In the genomic region with DNA sequence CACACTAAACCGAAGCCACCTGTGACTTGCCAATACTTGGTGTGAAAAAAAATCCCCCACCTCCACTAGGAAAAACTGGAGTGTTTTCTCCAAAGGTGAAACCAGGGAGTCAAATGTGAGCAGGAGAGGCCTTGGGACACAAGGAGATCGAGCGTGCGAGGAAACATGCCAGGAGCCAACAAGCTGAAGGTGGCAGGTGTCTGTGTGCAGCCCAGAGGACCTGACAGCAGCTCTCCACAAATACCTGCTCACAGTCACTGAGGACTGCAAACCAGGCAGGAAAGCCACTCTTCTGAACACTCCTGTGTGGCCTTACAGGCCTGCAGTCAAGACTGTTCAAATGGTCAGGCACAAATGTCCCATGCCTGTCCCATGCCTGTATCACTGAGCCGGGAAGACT, we compare ENCODE assay signal across 13 mouse cellular contexts.
"Had no signal": no experiment of that assay in that cellular context is flagged by ENCODE, and none has a peak within 500 bp of the region (broad histone marks: within the 10 kb centered on the region; RNA-seq: fewer than 3 reads in every experiment).

No protein-coding gene starts in this region.

- ATAC-seq: liver, embryonic 12.5 days; midbrain, embryonic 13.5 days; midbrain, embryonic 16.5 days had no signal

- DNase-seq: kidney, postnatal 14 days; layer of hippocampus, adult 9-11 months; liver; lung, adult 18-20 months; lung, postnatal 10 days; lung, postnatal 36 days; retina, postnatal 1 day; right cerebral cortex, postnatal 25 days; spleen, adult 18-20 months; thymus, postnatal 25 days had no signal
